ENCODE assay signal across 25 mouse cellular contexts in the genomic region with DNA sequence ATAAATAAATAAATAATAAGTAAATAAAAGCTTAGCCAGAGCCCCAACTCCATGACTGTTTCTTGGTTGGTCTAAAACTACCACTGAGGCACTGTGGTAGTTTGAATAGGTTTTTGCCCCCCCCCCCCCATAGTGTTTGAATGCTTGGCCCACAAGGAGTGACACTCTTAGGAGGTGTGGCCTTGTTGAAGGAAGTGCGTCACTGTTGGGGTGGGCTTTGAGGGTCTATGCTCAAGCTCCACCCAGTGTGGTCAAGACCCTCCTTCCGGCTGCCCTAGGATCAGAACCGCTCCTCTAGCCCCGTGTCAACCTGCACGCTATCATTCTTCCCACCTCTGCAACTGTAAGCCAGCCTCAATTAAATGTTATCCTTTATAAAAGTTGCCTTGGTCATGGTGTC. TPM values are rescaled to one million over a fixed set of nuclear protein-coding genes. Genes with fewer than 3 reads are reported as not detected.
A peak's percentile ranks its signal among the peaks of the same experiment; 100 is the strongest.
DNase-seq lines count a peak whose midpoint lies in the region; ATAC-seq and TF ChIP-seq lines count a peak whose summit lies in the region.
"Had no signal": no experiment of that assay in that cellular context is flagged by ENCODE, and none has a peak within 500 bp of the region (broad histone marks: within the 10 kb centered on the region; RNA-seq: fewer than 3 reads in every experiment).

No protein-coding gene starts in this region.

- WGBS in hindbrain, embryonic 14.5 days: 93% methylated on average over 5 of the region's 5 CpGs

- H3K9me3 ChIP-seq in E14TG2a.4 (ENCODE audit: low read length) (no peaks in the 10 kb centered on the region), ES-Bruce4 (replicated peaks; ENCODE audit: control insufficient read depth, insufficient read depth, low read length, poor library complexity, severe bottlenecking) (no peaks in the 10 kb centered on the region), ES-E14 (ENCODE audit: control insufficient read depth, insufficient read depth, low read depth, low read length) (no peaks in the 10 kb centered on the region)
- no peaks in the 10 kb centered on the region for H3K9me3 ChIP-seq in hindbrain, embryonic 14.5 days (ENCODE audit: control insufficient read depth, low read length)
- H3K9me3 ChIP-seq: embryonic facial prominence, embryonic 13.5 days; embryonic facial prominence, embryonic 15.5 days; forebrain, embryonic 10.5 days; forebrain, embryonic 12.5 days had no signal

- TF ChIP-seq POLR2A in ES-Bruce4 (IDR thresholded peaks at IDR 0.05; ENCODE audit: insufficient read depth, low read length): no peak

- no peak for ATAC-seq in hindbrain, embryonic 14.5 days (ENCODE audit: low FRiP score)
- ATAC-seq: forebrain, embryonic 14.5 days; forebrain, embryonic 16.5 days had no signal

- H3K4me1 ChIP-seq in E14TG2a.4 (replicated peaks; ENCODE audit: low read depth, low read length) (peaks cover 33% of the 10 kb centered on the region), ES-Bruce4 (ENCODE audit: control insufficient read depth, insufficient read depth, low read length) (no peaks in the 10 kb centered on the region), ES-E14 (ENCODE audit: control insufficient read depth in 2 of 2, insufficient read depth in 2 of 2, low read length in 2 of 2, poor library complexity in 1 of 2) (peaks cover 0 to 2% of the 10 kb centered on the region in 2 experiments; a peak in 2 of 4 replicates)
- H3K4me1 ChIP-seq in hindbrain, embryonic 14.5 days (replicated peaks; ENCODE audit: control insufficient read depth, insufficient read depth, low read length): no peaks in the 10 kb centered on the region; the same call in 1 of the 2 replicates
- H3K4me1 ChIP-seq: embryonic facial prominence, embryonic 13.5 days; embryonic facial prominence, embryonic 15.5 days had no signal

- no peak overlapping the region for H3K4me2 ChIP-seq in hindbrain, embryonic 14.5 days (replicated peaks)
- H3K4me2 ChIP-seq: embryonic facial prominence, embryonic 13.5 days; embryonic facial prominence, embryonic 15.5 days; forebrain, embryonic 12.5 days had no signal

- H3K36me3 ChIP-seq in E14TG2a.4 (ENCODE audit: insufficient read depth, low read length) (peaks cover 10% of the 10 kb centered on the region), ES-Bruce4 (ENCODE audit: control insufficient read depth, insufficient read depth, low read length, poor library complexity, severe bottlenecking) (peaks cover 7% of the 10 kb centered on the region), ES-E14 (ENCODE audit: control insufficient read depth, insufficient read depth, low read length, poor library complexity, severe bottlenecking) (peaks cover 4% of the 10 kb centered on the region)
- peaks cover 7% of the 10 kb centered on the region; the same call in 1 of the 2 replicates for H3K36me3 ChIP-seq in hindbrain, embryonic 14.5 days (replicated peaks; ENCODE audit: control insufficient read depth, insufficient read depth)

- in situ Hi-C loops in ES-E14 (cut with MboI; ENCODE audit: low sequenced_read_pairs in 2 of 2, unreplicated experiment in 2 of 2): loop anchor here in 1 of 2 experiments (25.0 kb wide), 1 partner anchor 638 kb away; no protein-coding TSS in a partner anchor

- no peak for TF ChIP-seq EP300 in ES-Bruce4 (IDR thresholded peaks at IDR 0.05; ENCODE audit: insufficient read depth, low read depth, low read length)

- H3K4me3 ChIP-seq in E14TG2a.4 (replicated peaks; ENCODE audit: low read length) (peak overlapping the region; percentile 72), ES-Bruce4 (ENCODE audit: low read depth, low read length) (peak overlapping the region; percentile 52; the same call in 1 of the 2 replicates), ES-E14 (ENCODE audit: insufficient read depth in 1 of 2, low read depth in 1 of 2, low read length in 2 of 2, poor library complexity in 1 of 2, severe bottlenecking in 1 of 2) (peak overlapping the region; percentile 53 to 70)
- H3K4me3 ChIP-seq in hindbrain, embryonic 14.5 days (replicated peaks; ENCODE audit: low read length): no peak overlapping the region
- H3K4me3 ChIP-seq: embryonic facial prominence, embryonic 13.5 days; embryonic facial prominence, embryonic 15.5 days; forebrain, embryonic 10.5 days; forebrain, embryonic 12.5 days had no signal

- no peak for TF ChIP-seq CTCF in E14TG2a.4 (conservative IDR thresholded peaks at IDR 0.05; ENCODE audit: low read length)
- no peak for TF ChIP-seq CTCF in ES-Bruce4 (IDR thresholded peaks at IDR 0.05; ENCODE audit: low read depth, low read length)

- H3K9ac ChIP-seq in ES-Bruce4 (ENCODE audit: low read depth, poor library complexity, severe bottlenecking) (no peak overlapping the region), ES-E14 (ENCODE audit: insufficient read depth, low read depth, low read length, poor library complexity, severe bottlenecking) (peak overlapping the region; percentile 58; the same call in 1 of the 2 replicates)
- H3K9ac ChIP-seq in hindbrain, embryonic 14.5 days: no peak overlapping the region
- H3K9ac ChIP-seq: embryonic facial prominence, embryonic 13.5 days; embryonic facial prominence, embryonic 15.5 days; forebrain, embryonic 12.5 days had no signal

- DNase-seq in ES-E14 (ENCODE audit: low read depth, low spot score) (no peak), ZHBTc4 (ENCODE audit: low read depth, low spot score) (peak; percentile 43)
- no peak for DNase-seq in hindbrain, embryonic 14.5 days (ENCODE audit: low spot score)
- DNase-seq in adrenal gland, adult 8-10 months: no peak
- no peak for DNase-seq in layer of hippocampus, adult 11-12 months (ENCODE audit: low spot score)
- DNase-seq: adrenal gland, adult 2 months; adrenal gland, postnatal 14 days; adrenal gland, postnatal 36 days; cerebellum, adult 11-12 months; cerebellum, adult 2 months; cerebellum, adult 9-10 months; cerebellum, postnatal 10 days; cerebellum, postnatal 36 days; embryo, embryonic 11 days had no signal

- H3K27ac ChIP-seq in ES-Bruce4 (ENCODE audit: insufficient read depth, low read length) (no peak overlapping the region), ES-E14 (ENCODE audit: insufficient read depth, low read depth, low read length, poor library complexity, severe bottlenecking) (no peak overlapping the region)
- no peak overlapping the region for H3K27ac ChIP-seq in hindbrain, embryonic 14.5 days
- H3K27ac ChIP-seq: embryonic facial prominence, embryonic 13.5 days; embryonic facial prominence, embryonic 15.5 days; forebrain, embryonic 10.5 days; forebrain, embryonic 12.5 days had no signal

- no peaks in the 10 kb centered on the region for H3K27me3 ChIP-seq in E14TG2a.4 (ENCODE audit: insufficient read depth, low read length)
- no peaks in the 10 kb centered on the region for H3K27me3 ChIP-seq in ES-Bruce4 (ENCODE audit: control insufficient read depth, insufficient read depth, low read length, poor library complexity, severe bottlenecking)
- no peaks in the 10 kb centered on the region for H3K27me3 ChIP-seq in hindbrain, embryonic 14.5 days (ENCODE audit: control insufficient read depth, insufficient read depth, low read length)
- H3K27me3 ChIP-seq: embryonic facial prominence, embryonic 13.5 days; embryonic facial prominence, embryonic 15.5 days; forebrain, embryonic 12.5 days had no signal

TF ChIP-seq in ES-E14, 5 proteins besides CTCF, POLR2A, EP300 and RAD21:
- no peak for TF ChIP-seq MAFK (IDR thresholded peaks at IDR 0.05; ENCODE audit: insufficient read depth, low read depth, low read length)
- TF ChIP-seq HCFC1 (IDR thresholded peaks at IDR 0.05; ENCODE audit: borderline replicate concordance, insufficient read depth, low read length): no peak
- no peak for TF ChIP-seq ZNF384 (IDR thresholded peaks at IDR 0.05; ENCODE audit: low read depth, low read length)
- TF ChIP-seq ZC3H11A (IDR thresholded peaks at IDR 0.05; ENCODE audit: borderline replicate concordance, low read depth, low read length): no peak
- no peak for TF ChIP-seq CHD2 (IDR thresholded peaks at IDR 0.05; ENCODE audit: low read depth, low read length)
TF ChIP-seq in ES-E14: peak in this region for 0.

RNA-seq across cellular contexts. Expression of gene Rffl, which starts 4.6 kb away (rescaled TPM):
- 27.4 and 29.9 TPM in 2 replicates for polyA plus RNA-seq in ES-Bruce4 (2011; ENCODE audit: insufficient read depth, insufficient read length, low read depth, missing spikeins)
- 6.5 and 9.0 TPM in 2 replicates for total RNA-seq in ES-E14 (2012; rRNA removed)
- polyA plus RNA-seq in hindbrain, embryonic 14.5 days (2014; fragmentation: Nextera tagmentation; extraction: Ambion mirVana): 4.3 and 5.0 TPM in 2 replicates
- total RNA-seq in adrenal gland, adult 8-10 months (2022): 10 to 100 TPM in 2 of 4 experiments, 1 to 10 TPM in 2; 9.0 to 12.4 (median 10.5) TPM

RNA-seq across cellular contexts. Expression of gene Rad51d, which starts 14.8 kb away (rescaled TPM):
- polyA plus RNA-seq in ES-Bruce4 (2011; ENCODE audit: insufficient read depth, insufficient read length, low read depth, missing spikeins): 23.9 and 25.8 TPM in 2 replicates
- total RNA-seq in ES-E14 (2012; rRNA removed): 8.2 and 9.1 TPM in 2 replicates
- polyA plus RNA-seq in hindbrain, embryonic 14.5 days (2014; fragmentation: Nextera tagmentation; extraction: Ambion mirVana): 14.0 and 14.3 TPM in 2 replicates
- 10 to 100 TPM; 13.4 to 20.9 (median 18.1) TPM for total RNA-seq in adrenal gland, adult 8-10 months (2022)

RNA-seq across cellular contexts. Expression of gene Fndc8, which starts 16.3 kb away (rescaled TPM):
- not detected in 2 replicates for polyA plus RNA-seq in ES-Bruce4 (2011; ENCODE audit: insufficient read depth, insufficient read length, low read depth, missing spikeins)
- 0.16 TPM in 1 of 2 replicates, not detected in the other for total RNA-seq in ES-E14 (2012; rRNA removed)
- polyA plus RNA-seq in hindbrain, embryonic 14.5 days (2014; fragmentation: Nextera tagmentation; extraction: Ambion mirVana): 0.37 and 0.77 TPM in 2 replicates
- under 1 TPM in 3 of 4 experiments, not detected in 1; 0.14 to 0.43 (median 0.35) TPM for total RNA-seq in adrenal gland, adult 8-10 months (2022)
- total RNA-seq: adrenal gland, postnatal 36 days; common myeloid progenitor, adult 5-6 weeks had no signal
- polyA plus RNA-seq: cerebellum, adult 2 months; frontal cortex, adult 2 months had no signal

RNA-seq across cellular contexts. Expression of gene Nle1, which starts 32.6 kb away (rescaled TPM):
- polyA plus RNA-seq in ES-Bruce4 (2011; ENCODE audit: insufficient read depth, insufficient read length, low read depth, missing spikeins): 32.3 and 40.9 TPM in 2 replicates
- total RNA-seq in ES-E14 (2012; rRNA removed): 61.5 and 97.9 TPM in 2 replicates
- 20.7 and 28.0 TPM in 2 replicates for polyA plus RNA-seq in hindbrain, embryonic 14.5 days (2014; fragmentation: Nextera tagmentation; extraction: Ambion mirVana)
- 10 to 100 TPM; 21.8 to 32.6 (median 26.9) TPM for total RNA-seq in adrenal gland, adult 8-10 months (2022)

RNA-seq across cellular contexts. Expression of gene Unc45b, which starts 34.7 kb away (rescaled TPM):
- polyA plus RNA-seq in ES-Bruce4 (2011; ENCODE audit: insufficient read depth, insufficient read length, low read depth, missing spikeins): 3.3 and 3.5 TPM in 2 replicates
- total RNA-seq in ES-E14 (2012; rRNA removed): 2.3 and 3.6 TPM in 2 replicates
- polyA plus RNA-seq in hindbrain, embryonic 14.5 days (2014; fragmentation: Nextera tagmentation; extraction: Ambion mirVana): 1.1 and 2.0 TPM in 2 replicates
- 1 to 10 TPM; 6.1 to 9.6 (median 7.4) TPM for total RNA-seq in adrenal gland, adult 8-10 months (2022)
- total RNA-seq: common myeloid progenitor, adult 5-6 weeks had no signal
- polyA plus RNA-seq: erythroblast, embryonic 14.5 days had no signal
